ENCODE assay signal across 11 mouse cellular contexts in the genomic region with DNA sequence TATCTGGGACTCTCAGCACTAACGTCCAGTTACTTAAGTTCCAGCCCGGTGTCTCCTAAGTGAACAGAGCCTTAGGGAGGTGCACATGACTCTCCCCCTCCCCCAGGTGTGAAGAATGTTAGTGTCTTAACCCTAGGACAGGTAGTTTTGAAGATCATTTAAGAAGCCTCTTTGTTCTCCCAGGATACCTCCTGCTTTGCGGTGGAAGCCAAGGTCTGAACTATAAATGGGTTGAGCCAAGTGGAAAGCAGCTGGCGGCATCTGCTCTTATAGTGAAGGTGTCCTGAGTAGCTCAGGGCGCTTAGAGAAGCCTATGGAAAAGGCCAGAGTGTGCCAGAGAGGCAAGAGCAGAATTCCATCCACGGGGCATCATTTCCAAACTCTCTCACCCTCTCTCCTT. TPM values are rescaled to one million over a fixed set of nuclear protein-coding genes. Genes with fewer than 3 reads are reported as not detected.
DNase-seq lines count a peak whose midpoint lies in the region; ATAC-seq and TF ChIP-seq lines count a peak whose summit lies in the region.
"Had no signal": no experiment of that assay in that cellular context is flagged by ENCODE, and none has a peak within 500 bp of the region (broad histone marks: within the 10 kb centered on the region; RNA-seq: fewer than 3 reads in every experiment).

No protein-coding gene starts in this region.

- no peak for DNase-seq in forebrain, embryonic 10.5 days (ENCODE audit: extremely low spot score, low spot score)
- DNase-seq in forebrain, postnatal 0 days: no peak
- DNase-seq in lung, postnatal 10 days: no peak
- no peak for DNase-seq in gastrocnemius, postnatal 4 days (ENCODE audit: low spot score in 2 of 2)
- DNase-seq: adrenal gland, adult 8-10 months; thymus, postnatal 14 days had no signal

- H3K36me3 ChIP-seq in forebrain, embryonic 10.5 days (replicated peaks): no peaks in the 10 kb centered on the region
- no peaks in the 10 kb centered on the region for H3K36me3 ChIP-seq in forebrain, postnatal 0 days (ENCODE audit: insufficient read depth)
- no peaks in the 10 kb centered on the region for H3K36me3 ChIP-seq in lung, embryonic 16.5 days (ENCODE audit: control insufficient read depth, insufficient read depth, low read length)
- no peaks in the 10 kb centered on the region for H3K36me3 ChIP-seq in hindbrain, embryonic 12.5 days
- H3K36me3 ChIP-seq in neural tube, embryonic 13.5 days: no peaks in the 10 kb centered on the region
- H3K36me3 ChIP-seq: limb, embryonic 15.5 days had no signal

- no peak for TF ChIP-seq CTCF in forebrain, postnatal 0 days (IDR thresholded peaks at IDR 0.05; ENCODE audit: low read depth)

- no peaks in the 10 kb centered on the region for H3K9me3 ChIP-seq in forebrain, embryonic 10.5 days
- no peaks in the 10 kb centered on the region for H3K9me3 ChIP-seq in forebrain, postnatal 0 days (ENCODE audit: low read length)
- no peaks in the 10 kb centered on the region for H3K9me3 ChIP-seq in lung, embryonic 16.5 days (ENCODE audit: control insufficient read depth, low read length)
- no peaks in the 10 kb centered on the region for H3K9me3 ChIP-seq in hindbrain, embryonic 12.5 days (replicated peaks)
- H3K9me3 ChIP-seq in neural tube, embryonic 13.5 days: no peaks in the 10 kb centered on the region
- H3K9me3 ChIP-seq: limb, embryonic 15.5 days had no signal

- no peak for ATAC-seq in forebrain, postnatal 0 days
- peak; percentile 28; the same call in 1 of the 2 replicates for ATAC-seq in lung, embryonic 16.5 days (ENCODE audit: low read depth)
- no peak for ATAC-seq in hindbrain, embryonic 12.5 days (ENCODE audit: low FRiP score)
- ATAC-seq in neural tube, embryonic 13.5 days (ENCODE audit: low read depth): no peak
- ATAC-seq in megakaryocyte-erythroid progenitor cell, adult 5-6 weeks (replicated peaks; ENCODE audit: low FRiP score, low TSS enrichment, poor library complexity, severe bottlenecking): no peak

- H3K27me3 ChIP-seq in forebrain, embryonic 10.5 days (ENCODE audit: poor library complexity, severe bottlenecking): peaks cover 44% of the 10 kb centered on the region
- H3K27me3 ChIP-seq in forebrain, postnatal 0 days (ENCODE audit: insufficient read depth, low read length): no peaks in the 10 kb centered on the region
- H3K27me3 ChIP-seq in lung, embryonic 16.5 days (ENCODE audit: control insufficient read depth, insufficient read depth, low read depth, low read length): no peaks in the 10 kb centered on the region
- no peaks in the 10 kb centered on the region for H3K27me3 ChIP-seq in hindbrain, embryonic 12.5 days
- H3K27me3 ChIP-seq in neural tube, embryonic 13.5 days: 0 out of 2 replicates have a peak, but pooled peaks cover 6% of the 10 kb centered on the region
- H3K27me3 ChIP-seq: limb, embryonic 15.5 days had no signal

- 1% methylated on average over 6 of the region's 6 CpGs for WGBS in forebrain, embryonic 10.5 days
- WGBS in forebrain, postnatal 0 days: 14% methylated on average over 6 of the region's 6 CpGs
- WGBS in lung, embryonic 16.5 days: 24% methylated on average over 6 of the region's 6 CpGs
- 3% methylated on average over 6 of the region's 6 CpGs for WGBS in hindbrain, embryonic 12.5 days
- 8% methylated on average over 6 of the region's 6 CpGs for WGBS in neural tube, embryonic 13.5 days

- H3K27ac ChIP-seq in forebrain, embryonic 10.5 days: peak overlapping the region; percentile 77
- H3K27ac ChIP-seq in forebrain, postnatal 0 days (ENCODE audit: low read depth, low read length): no peak overlapping the region
- peak overlapping the region; percentile 66 for H3K27ac ChIP-seq in lung, embryonic 16.5 days (ENCODE audit: low read length)
- no peak overlapping the region for H3K27ac ChIP-seq in hindbrain, embryonic 12.5 days
- no peak overlapping the region for H3K27ac ChIP-seq in neural tube, embryonic 13.5 days (replicated peaks)

- H3K4me2 ChIP-seq in forebrain, postnatal 0 days (ENCODE audit: low read depth): no peak overlapping the region; the same call in 1 of the 2 replicates
- H3K4me2 ChIP-seq in lung, embryonic 16.5 days (ENCODE audit: low read depth, low read length): peak overlapping the region; percentile 28; the same call in 1 of the 2 replicates
- H3K4me2 ChIP-seq in hindbrain, embryonic 12.5 days (replicated peaks): peak overlapping the region; percentile 3
- 0 out of 2 replicates have a peak overlapping the region, but pooled peaks have one; percentile 9 for H3K4me2 ChIP-seq in neural tube, embryonic 13.5 days

- H3K4me1 ChIP-seq in forebrain, embryonic 10.5 days: peaks cover 53% of the 10 kb centered on the region
- H3K4me1 ChIP-seq in forebrain, postnatal 0 days (ENCODE audit: insufficient read depth): peaks cover 12% of the 10 kb centered on the region; the same call in 1 of the 2 replicates
- peaks cover 21% of the 10 kb centered on the region for H3K4me1 ChIP-seq in lung, embryonic 16.5 days (replicated peaks; ENCODE audit: control insufficient read depth, insufficient read depth, low read length)
- H3K4me1 ChIP-seq in hindbrain, embryonic 12.5 days: peaks cover 27% of the 10 kb centered on the region
- H3K4me1 ChIP-seq in neural tube, embryonic 13.5 days (replicated peaks): peaks cover 26% of the 10 kb centered on the region

- peak overlapping the region; percentile 14; the same call in 1 of the 2 replicates for H3K4me3 ChIP-seq in forebrain, embryonic 10.5 days
- H3K4me3 ChIP-seq in forebrain, postnatal 0 days (ENCODE audit: low read depth, low read length): no peak overlapping the region
- H3K4me3 ChIP-seq in lung, embryonic 16.5 days (ENCODE audit: low read length): no peak overlapping the region
- no peak overlapping the region for H3K4me3 ChIP-seq in hindbrain, embryonic 12.5 days
- H3K4me3 ChIP-seq in neural tube, embryonic 13.5 days: no peak overlapping the region

- no peak overlapping the region for H3K9ac ChIP-seq in forebrain, postnatal 0 days
- no peak overlapping the region for H3K9ac ChIP-seq in lung, embryonic 16.5 days (ENCODE audit: low read length)
- H3K9ac ChIP-seq in hindbrain, embryonic 12.5 days: no peak overlapping the region
- H3K9ac ChIP-seq in neural tube, embryonic 13.5 days: no peak overlapping the region
- H3K9ac ChIP-seq: limb, embryonic 15.5 days had no signal

RNA-seq across cellular contexts. Expression of a gene that starts 10.0 kb away (rescaled TPM):
- 0.16 TPM in 1 of 2 replicates, not detected in the other for polyA plus RNA-seq in forebrain, embryonic 10.5 days (2016; fragmentation: Nextera tagmentation; extraction: Ambion mirVana)
- total RNA-seq in forebrain, postnatal 0 days (2014; rRNA removed): 0.19 and 0.23 TPM in 2 replicates
- polyA plus RNA-seq in forebrain, postnatal 0 days (2015; fragmentation: Nextera tagmentation; extraction: Ambion mirVana): 0.05 and 0.13 TPM in 2 replicates
- 5.5 and 5.8 TPM in 2 replicates for polyA plus RNA-seq in lung, embryonic 16.5 days (2015; fragmentation: Nextera tagmentation; extraction: Ambion mirVana)
- polyA plus RNA-seq in hindbrain, embryonic 12.5 days (2016; fragmentation: Nextera tagmentation; extraction: Ambion mirVana): 0.21 and 0.25 TPM in 2 replicates
- 0.11 TPM in 1 of 2 replicates, not detected in the other for polyA plus RNA-seq in neural tube, embryonic 13.5 days (2015; fragmentation: Nextera tagmentation; extraction: Ambion mirVana)
- total RNA-seq in gastrocnemius, postnatal 4 days (2021): 1 to 10 TPM; 1.4 to 1.6 TPM
- 0.66 TPM in 1 of 2 replicates, not detected in the other for total RNA-seq in megakaryocyte-erythroid progenitor cell, adult 5-6 weeks (2014; fragmentation: Nextera tagmentation)
- total RNA-seq in megakaryocyte-erythroid progenitor cell, adult 5-6 weeks (2017): 0.47 TPM in 1 of 2 replicates, not detected in the other

RNA-seq across cellular contexts. Expression of a gene that starts 56.5 kb away (rescaled TPM):
- polyA plus RNA-seq in forebrain, embryonic 10.5 days (2016; fragmentation: Nextera tagmentation; extraction: Ambion mirVana): not detected in 2 replicates
- total RNA-seq in forebrain, postnatal 0 days (2014; rRNA removed): not detected in 2 replicates
- polyA plus RNA-seq in forebrain, postnatal 0 days (2015; fragmentation: Nextera tagmentation; extraction: Ambion mirVana): not detected in 2 replicates
- not detected in 2 replicates for polyA plus RNA-seq in lung, embryonic 16.5 days (2015; fragmentation: Nextera tagmentation; extraction: Ambion mirVana)
- polyA plus RNA-seq in hindbrain, embryonic 12.5 days (2016; fragmentation: Nextera tagmentation; extraction: Ambion mirVana): not detected in 2 replicates
- polyA plus RNA-seq in neural tube, embryonic 13.5 days (2015; fragmentation: Nextera tagmentation; extraction: Ambion mirVana): not detected in 2 replicates
- total RNA-seq in gastrocnemius, postnatal 4 days (2021): 1 to 10 TPM in 1 of 2 experiments, under 1 TPM in 1; 0.83 to 1.6 TPM
- not detected in 2 replicates for total RNA-seq in megakaryocyte-erythroid progenitor cell, adult 5-6 weeks (2014; fragmentation: Nextera tagmentation)
- total RNA-seq in megakaryocyte-erythroid progenitor cell, adult 5-6 weeks (2017): not detected in 2 replicates
- total RNA-seq: adrenal gland, adult 8-10 months had no signal
- polyA plus RNA-seq: limb, embryonic 15.5 days had no signal

Comparison
In these comparisons a context has a peak if more than half of its experiments do, and no peak if none do; other contexts are left out.
1. H3K27ac ChIP-seq: peak in forebrain, embryonic 10.5 days (single experiment) and lung, embryonic 16.5 days (single experiment); none in forebrain, postnatal 0 days (single experiment), hindbrain, embryonic 12.5 days (single experiment) and neural tube, embryonic 13.5 days (single experiment).